Mouse (Mus musculus): ENCODE data around the gene Krt7. TPM values are rescaled to one million over a fixed set of nuclear protein-coding genes. Genes with fewer than 3 reads are reported as not detected.

The Krt7 gene
- total and polyA plus RNA-seq, 3 experiments = 0.55 to 2.5 (median 0.81) TPM

GRCm38 (mm10) chr15:101396921-101397320, 13.9 kb upstream of the Krt7 start:
- Histone ChIP-seq H3K27ac (ENCODE audit: insufficient read depth, low read depth) (no peak overlapping the region), H3K36me3 (replicated peaks in 1 of 2; ENCODE audit: control insufficient read depth in 1 of 2, insufficient read depth in 1 of 2, low read length in 1 of 2) (no peaks in the 10 kb centered on the region), H3K27me3 (replicated peaks) (peaks cover 83% of the 10 kb centered on the region), H3K79me2 (replicated peaks; ENCODE audit: control insufficient read depth, extremely low read depth, insufficient read depth, poor library complexity, severe bottlenecking) (no peaks in the 10 kb centered on the region), H3K4me1 (ENCODE audit: control insufficient read depth in 1 of 2, insufficient read depth in 2 of 2) (peaks cover 0 to under 1% of the 10 kb centered on the region in 2 experiments; a peak in 1 of 4 replicates), H3K9me3 (replicated peaks; ENCODE audit: low read length) (no peaks in the 10 kb centered on the region), H3K4me2 (ENCODE audit: insufficient read depth, low read depth, poor library complexity, severe bottlenecking) (no peak overlapping the region), H3K4me3 (replicated peaks in 1 of 3; ENCODE audit: low read depth in 2 of 3, low read length in 2 of 3, poor library complexity in 1 of 3) (no peak overlapping the region), H3K9ac (ENCODE audit: insufficient read depth, low read depth) (no peak overlapping the region)
- dilution Hi-C loops (cut with MboI; ENCODE audit: extremely low pct_ligation_motif_present, extremely low pct_unique_long_range_greater_than_20kb, low sequenced_read_pairs) = no loop called here
- in situ Hi-C loops (cut with MboI; ENCODE audit: low pct_ligation_motif_present, low pct_unique_long_range_greater_than_20kb, low sequenced_read_pairs) = no loop called here
- DNase-seq (ENCODE audit: extremely low read depth) = no peak
- no peak for TF ChIP-seq TBP (conservative IDR thresholded peaks at IDR 0.05; ENCODE audit: low read depth, low read length)
- TF ChIP-seq MEF2A (IDR thresholded peaks at IDR 0.05; ENCODE audit: borderline replicate concordance, low read depth, low read length) = no peak
- TF ChIP-seq SMC3 (IDR thresholded peaks at IDR 0.05; ENCODE audit: low read depth, low read length) = no peak
- TF ChIP-seq CTCF (conservative IDR thresholded peaks at IDR 0.05 in 1 of 2, IDR thresholded peaks at IDR 0.05 in 1 of 2; ENCODE audit: low read depth in 2 of 2, low read length in 2 of 2) = no peak
- no peak for TF ChIP-seq RAD21 (IDR thresholded peaks at IDR 0.05; ENCODE audit: low read depth, low read length)
- peak; percentile 71; the same call in 1 of the 2 replicates for TF ChIP-seq TCF12 (IDR thresholded peaks at IDR 0.05; ENCODE audit: low read depth, low read length)
- no peak for TF ChIP-seq JUN (IDR thresholded peaks at IDR 0.05; ENCODE audit: insufficient read depth, low read depth, low read length)
- TF ChIP-seq USF1 (IDR thresholded peaks at IDR 0.05; ENCODE audit: low read depth, low read length) = no peak

GRCm38 (mm10) chr15:101397683-101398082, 13.2 kb upstream of the Krt7 start:
- dilution Hi-C loops (cut with MboI; ENCODE audit: extremely low pct_ligation_motif_present, extremely low pct_unique_long_range_greater_than_20kb, low sequenced_read_pairs) (no loop called here), in situ Hi-C loops (cut with MboI; ENCODE audit: low pct_ligation_motif_present, low pct_unique_long_range_greater_than_20kb, low sequenced_read_pairs) (no loop called here)
- no peak overlapping the region for H3K27ac ChIP-seq (ENCODE audit: insufficient read depth, low read depth)

More at GRCm38 (mm10) chr15:101397683-101398082, 13.2 kb upstream of the Krt7 start:
- peaks cover 83% of the 10 kb centered on the region for H3K27me3 ChIP-seq (replicated peaks)
- peaks cover 0 to 5% of the 10 kb centered on the region in 2 experiments; a peak in 1 of 4 replicates for H3K4me1 ChIP-seq (ENCODE audit: control insufficient read depth in 1 of 2, insufficient read depth in 2 of 2)
- no peaks in the 10 kb centered on the region for H3K79me2 ChIP-seq (replicated peaks; ENCODE audit: control insufficient read depth, extremely low read depth, insufficient read depth, poor library complexity, severe bottlenecking)
- H3K4me3 ChIP-seq (replicated peaks in 1 of 3; ENCODE audit: low read depth in 2 of 3, low read length in 2 of 3, poor library complexity in 1 of 3) = no peak overlapping the region
- TF ChIP-seq CTCF (conservative IDR thresholded peaks at IDR 0.05 in 1 of 2, IDR thresholded peaks at IDR 0.05 in 1 of 2; ENCODE audit: low read depth in 2 of 2, low read length in 2 of 2) (no peak), MAZ (IDR thresholded peaks at IDR 0.05; ENCODE audit: low read depth, low read length) (no peak), POLR2A (IDR thresholded peaks at IDR 0.05; ENCODE audit: low read depth, low read length) (no peak), NRF1 (IDR thresholded peaks at IDR 0.05; ENCODE audit: low read depth, low read length) (no peak), ZC3H11A (IDR thresholded peaks at IDR 0.05; ENCODE audit: low read depth, low read length) (no peak), POLR2AphosphoS2 (IDR thresholded peaks at IDR 0.05; ENCODE audit: low read depth, low read length) (no peak), MXI1 (IDR thresholded peaks at IDR 0.05; ENCODE audit: low read depth, low read length) (no peak), CHD2 (IDR thresholded peaks at IDR 0.05; ENCODE audit: low read length) (no peak), BHLHE40 (IDR thresholded peaks at IDR 0.05; ENCODE audit: low read depth, low read length) (no peak), JUND (conservative IDR thresholded peaks at IDR 0.05; ENCODE audit: low read depth, low read length) (no peak), KAT2A (IDR thresholded peaks at IDR 0.05; ENCODE audit: insufficient replicate concordance, low read length) (no peak), RCOR1 (conservative IDR thresholded peaks at IDR 0.05; ENCODE audit: low read depth, low read length) (no peak), JUN (IDR thresholded peaks at IDR 0.05; ENCODE audit: insufficient read depth, low read depth, low read length) (no peak), TBP (conservative IDR thresholded peaks at IDR 0.05; ENCODE audit: low read depth, low read length) (no peak), USF1 (IDR thresholded peaks at IDR 0.05; ENCODE audit: low read depth, low read length) (no peak), ZMIZ1 (IDR thresholded peaks at IDR 0.05; ENCODE audit: low read depth, low read length) (no peak), ETS1 (conservative IDR thresholded peaks at IDR 0.05; ENCODE audit: low read depth, low read length) (no peak), MYC (IDR thresholded peaks at IDR 0.05; ENCODE audit: low read depth, low read length) (no peak)
- DNase-seq (ENCODE audit: extremely low read depth) = no peak
- H3K36me3 ChIP-seq (replicated peaks in 1 of 2; ENCODE audit: control insufficient read depth in 1 of 2, insufficient read depth in 1 of 2, low read length in 1 of 2) = no peaks in the 10 kb centered on the region
- H3K4me2 ChIP-seq (ENCODE audit: insufficient read depth, low read depth, poor library complexity, severe bottlenecking) = no peak overlapping the region
- H3K9me3 ChIP-seq (replicated peaks; ENCODE audit: low read length) = no peaks in the 10 kb centered on the region
- H3K9ac ChIP-seq (ENCODE audit: insufficient read depth, low read depth) = no peak overlapping the region
